Mouse (Mus musculus): ENCODE measurements around the gene Dennd4b. TPM values are rescaled to one million over a fixed set of nuclear protein-coding genes. Genes with fewer than 3 reads are reported as not detected.

Dennd4b gene
- 10 to 100 TPM; 54.4 to 63.2 TPM for total RNA-seq (2023)

DNA sequence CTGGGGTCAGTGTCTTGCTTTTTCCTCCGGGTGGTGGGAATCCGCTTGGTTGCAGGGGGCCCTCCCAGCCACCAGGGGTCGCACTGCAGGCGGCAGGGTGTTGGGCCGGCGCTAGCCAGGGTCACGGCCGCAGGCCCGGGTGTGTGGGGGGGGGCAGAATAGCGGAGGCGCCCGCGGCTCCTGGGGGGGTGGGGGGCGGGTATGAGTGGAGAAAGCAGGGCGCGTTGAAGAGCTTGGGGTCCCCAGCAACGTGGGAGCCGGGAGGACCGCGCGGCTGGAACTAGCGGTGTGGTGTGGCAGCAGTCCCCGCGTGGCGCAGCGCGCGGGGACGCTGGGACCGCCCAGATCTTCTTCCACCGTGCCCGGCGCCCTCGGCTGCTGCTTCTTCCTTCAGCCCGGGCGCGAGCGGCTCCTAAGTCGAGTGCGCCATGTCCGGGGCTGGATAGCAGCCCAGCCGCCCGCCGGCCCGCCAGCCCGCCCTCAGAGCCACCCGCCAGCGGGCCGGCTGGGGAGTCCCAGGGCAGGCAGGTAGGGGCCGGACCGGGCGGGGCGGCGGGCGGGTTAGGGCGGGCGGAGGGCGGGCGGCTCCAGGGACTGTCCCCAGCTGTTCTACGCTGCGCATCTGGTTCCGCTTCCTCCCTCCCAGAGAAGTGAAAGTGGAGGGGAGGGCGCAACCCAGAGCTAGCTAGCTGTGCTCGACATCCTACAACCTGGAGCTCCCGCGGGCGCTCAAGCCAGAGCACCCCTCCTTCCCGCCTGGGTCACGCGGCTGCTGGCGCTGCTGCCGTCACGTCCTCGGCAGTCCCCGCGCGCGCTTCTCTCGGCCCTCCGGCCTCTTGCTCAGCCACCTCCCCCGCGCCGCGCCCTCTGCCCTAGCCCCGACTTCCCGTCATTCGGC is at the start of gene Dennd4b:
Gene Dennd4b, plus strand, starts transcription at position 152 of the 898 bp plus-strand sequence.

DNA sequence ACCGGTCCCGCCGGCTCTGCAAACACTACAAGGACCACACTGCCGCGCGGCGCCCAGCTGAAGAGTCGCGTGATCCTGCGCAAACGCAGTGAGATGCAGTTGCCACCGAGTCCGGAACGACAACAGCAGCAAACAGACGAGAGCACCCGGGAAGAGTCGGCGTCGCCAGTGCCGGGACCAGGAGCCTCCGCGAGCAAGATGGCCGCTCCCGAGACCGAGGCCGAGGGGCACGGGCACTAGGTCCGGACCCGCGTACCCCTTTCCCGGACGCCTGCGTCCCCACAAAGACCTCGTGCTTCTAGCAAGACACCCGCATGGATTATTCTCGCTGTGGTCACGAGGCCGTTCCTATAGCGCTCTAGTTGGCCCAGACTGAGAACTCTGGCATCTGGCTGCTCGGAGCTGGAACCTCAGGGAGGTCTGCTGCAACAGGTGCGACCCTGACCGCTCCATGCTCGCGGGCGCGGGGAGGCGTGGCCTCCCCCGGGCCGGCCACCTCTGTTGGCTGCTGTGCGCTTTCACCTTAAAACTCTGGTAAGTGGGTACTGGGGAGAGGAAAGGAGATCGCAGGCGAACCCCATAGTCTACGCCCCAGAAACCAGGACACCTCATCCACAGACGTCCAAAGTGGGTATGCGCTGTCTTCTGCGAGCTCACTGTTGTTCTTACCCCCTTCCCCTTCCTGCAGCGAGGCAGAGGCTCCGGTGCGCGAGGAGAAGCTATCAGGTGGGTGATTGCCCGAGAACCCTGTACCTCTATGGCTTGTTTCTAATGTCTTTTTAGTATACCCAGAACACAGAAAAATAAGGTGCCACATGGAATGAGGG is 33.3 kb upstream of the Dennd4b start, which contains the start of gene Jtb:
Gene Jtb, plus strand, starts transcription at position 91 of the 827 bp plus-strand sequence.

DNA sequence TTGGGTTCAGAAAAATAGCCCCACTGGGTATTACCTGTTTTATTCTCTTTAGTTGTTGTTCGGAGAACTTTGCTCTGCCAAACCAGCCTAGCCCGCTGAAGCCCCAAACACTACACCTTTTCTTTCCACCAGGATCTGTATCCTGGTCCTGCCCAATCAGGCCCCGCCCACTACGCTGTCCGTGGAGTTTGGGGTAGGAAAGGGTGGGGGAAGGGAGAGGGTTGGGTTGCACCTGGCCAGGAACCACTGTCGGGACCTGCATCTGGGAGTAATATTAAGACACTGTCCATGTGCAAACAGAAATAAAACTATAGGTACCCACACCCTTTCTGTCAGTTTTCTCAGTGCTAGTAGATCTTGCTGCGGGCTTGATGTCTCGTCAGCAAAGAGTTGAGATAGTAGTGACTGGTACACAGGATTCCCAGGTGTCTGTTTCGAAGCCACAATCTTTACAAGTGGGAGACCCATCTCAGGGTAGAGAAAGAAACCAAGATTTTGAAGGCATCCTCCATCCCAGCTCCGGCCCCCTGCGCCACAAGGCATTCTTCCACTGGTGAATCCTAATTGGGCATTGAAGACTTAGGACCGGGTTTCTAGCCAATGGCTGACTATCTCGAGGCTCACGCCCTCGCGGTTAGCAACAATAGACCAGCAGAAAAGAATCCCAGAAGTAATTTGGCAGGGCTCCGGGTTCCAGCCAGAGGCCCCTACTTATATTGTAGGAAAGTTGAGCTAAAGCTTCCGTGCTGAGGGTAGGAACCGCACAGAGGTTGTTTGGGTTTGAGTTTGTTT is 21.8 kb upstream of the Dennd4b start, which contains the start of gene Creb3l4:
Gene Creb3l4, minus strand, starts transcription at position 529 of the 792 bp plus-strand sequence.

DNA sequence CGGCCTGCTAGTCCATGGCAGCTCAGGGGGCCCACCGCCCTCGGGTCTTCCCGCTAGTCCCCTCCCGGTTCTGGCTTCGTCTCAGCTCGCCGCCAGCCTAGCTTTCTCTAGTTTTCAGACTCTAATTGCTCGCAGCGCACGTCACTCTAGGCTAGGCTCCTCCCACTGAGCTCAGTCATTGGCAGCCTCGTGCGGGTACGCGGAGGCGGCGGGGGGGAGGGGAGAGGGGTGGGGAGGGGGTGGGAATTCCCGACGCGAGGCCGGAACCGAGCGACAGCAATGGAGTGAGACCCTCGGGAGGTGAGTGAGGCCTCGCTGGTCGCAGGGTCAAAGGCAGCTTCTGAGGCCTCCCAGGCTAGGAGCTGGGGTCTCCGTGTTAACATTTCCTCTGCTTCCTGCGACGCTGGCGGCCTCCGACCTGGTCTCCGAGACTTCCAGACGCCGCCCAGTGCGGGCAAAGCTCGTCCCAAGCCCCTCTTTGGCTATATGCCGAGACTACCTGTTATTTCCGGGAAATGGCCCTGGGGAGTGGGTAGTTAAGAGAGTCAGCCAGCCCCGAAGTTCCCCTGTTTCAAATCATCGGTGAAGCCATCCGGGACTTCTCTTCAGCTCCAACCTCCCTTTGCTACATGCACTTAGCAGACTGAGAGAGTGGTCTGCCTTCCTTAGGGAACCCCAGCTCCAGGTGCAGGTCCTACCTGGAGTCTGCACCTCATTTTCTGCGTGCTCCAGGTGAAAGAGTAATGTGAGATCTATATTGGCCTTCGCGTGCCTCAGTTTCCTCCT is 16.8 kb upstream of the Dennd4b start, which contains the start of gene Slc39a1:
Gene Slc39a1, plus strand, starts transcription at position 213 of the 786 bp plus-strand sequence.

DNA sequence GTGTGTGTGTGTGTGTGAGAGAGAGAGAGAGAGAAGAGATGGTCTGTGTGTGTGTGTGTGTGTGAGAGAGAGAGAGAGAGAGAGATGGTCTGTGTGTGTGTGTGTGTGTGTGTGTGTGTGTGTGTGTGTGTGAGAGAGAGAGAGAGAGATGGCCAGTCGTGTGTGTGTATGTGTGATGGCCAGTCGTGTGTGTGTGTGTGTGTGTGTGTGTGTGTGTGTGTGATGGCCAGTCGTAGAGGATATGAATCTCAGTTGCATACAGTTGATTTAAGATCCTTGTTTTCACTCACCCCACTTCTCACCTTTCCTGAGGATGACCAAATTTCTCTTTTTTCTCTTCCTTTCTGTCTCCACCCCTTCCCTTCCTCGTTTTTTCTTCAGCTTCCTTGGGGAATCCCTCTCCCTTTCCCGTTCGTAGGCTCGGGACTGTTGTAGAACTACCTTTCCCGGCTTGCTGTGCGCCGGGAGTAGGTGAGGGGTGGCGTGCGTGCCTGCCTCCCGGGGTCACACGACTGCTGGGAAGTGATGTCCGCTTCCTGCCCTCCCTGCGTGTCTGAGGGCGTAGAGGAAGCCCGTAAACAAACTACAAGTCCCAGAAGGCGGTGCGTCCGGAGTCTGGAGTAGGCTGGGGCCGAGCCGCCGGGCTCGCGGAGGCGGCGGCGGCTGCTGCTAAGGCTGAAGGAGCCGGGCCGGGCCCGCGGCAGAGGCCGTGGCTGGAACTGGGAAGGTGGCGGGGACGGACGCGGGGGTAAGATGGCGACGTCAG is 11.1 kb upstream of the Dennd4b start, which contains the start of gene Crtc2:
Gene Crtc2, plus strand, starts transcription at position 511 of the 766 bp plus-strand sequence.

DNA sequence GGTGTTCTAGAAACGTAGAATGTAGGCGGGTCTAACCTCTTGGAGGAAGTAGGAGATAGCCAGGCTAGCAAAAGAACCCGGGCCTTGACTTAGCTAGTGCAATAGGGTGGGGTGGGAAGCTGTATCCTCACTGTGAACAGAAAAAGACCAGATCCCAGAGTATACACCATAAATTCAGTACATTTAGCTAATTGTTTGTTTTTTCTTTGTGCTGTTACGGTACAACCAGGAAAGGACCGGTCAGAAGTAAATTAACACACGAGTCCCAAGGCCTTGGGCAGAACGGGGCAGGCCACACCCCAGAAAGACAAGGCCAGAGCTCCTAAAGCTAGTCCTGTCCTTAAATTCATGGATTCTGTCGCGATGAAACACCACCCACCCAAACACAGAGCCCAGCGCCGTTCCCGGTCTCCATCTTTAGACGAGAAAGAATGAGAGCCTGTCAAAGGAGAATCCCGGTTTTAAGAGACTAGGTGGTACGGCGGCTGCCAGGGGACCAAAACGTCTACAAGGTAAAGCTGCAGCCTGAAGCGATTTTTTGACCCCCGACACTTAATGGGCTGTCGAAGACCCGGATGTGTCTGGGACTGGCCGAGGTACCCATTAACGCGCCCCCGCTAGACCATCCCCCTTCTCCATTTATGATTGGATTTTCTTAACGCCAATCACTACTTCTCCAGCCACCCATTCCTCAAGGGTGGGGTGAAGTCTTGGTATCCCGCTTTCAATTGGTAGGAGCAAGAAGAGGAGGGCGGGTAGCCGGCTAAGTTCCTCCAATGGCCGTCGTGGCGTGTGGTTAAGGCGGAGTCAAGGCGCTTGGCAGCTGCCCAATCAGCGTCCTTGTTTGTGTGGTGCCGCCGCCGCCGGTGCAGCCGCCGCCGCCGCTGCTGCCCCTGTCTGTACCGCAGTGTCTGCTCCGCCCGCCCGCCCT is 27.6 kb downstream of the Dennd4b start, which contains the start of gene Gatad2b:
Gene Gatad2b, plus strand, starts transcription at position 834 of the 931 bp plus-strand sequence.

Other genes starting within 250 kb of the Dennd4b start
- gene 4933434E20Rik, start 213.5 kb upstream of the Dennd4b start, total RNA-seq (2023) = 10 to 100 TPM; 47.2 TPM
- 100 to 1,000 TPM; 131 to 133 TPM for gene Ubap2l, start 212.6 kb upstream of the Dennd4b start, total RNA-seq (2023)
- 100 to 1,000 TPM; 729 to 799 TPM for gene Tpm3, start 192.5 kb upstream of the Dennd4b start, total RNA-seq (2023)
- 1 to 10 TPM; 1.0 to 1.1 TPM for gene Nup210l, start 161.1 kb upstream of the Dennd4b start, total RNA-seq (2023)
- gene Rps27, start 51.5 kb upstream of the Dennd4b start, total RNA-seq (2023) = 1,000 to 10,000 TPM; 1,754 to 1,801 TPM
- gene Rab13, start 51.5 kb upstream of the Dennd4b start, total RNA-seq (2023) = 1 to 10 TPM; 3.2 to 3.8 TPM
- 10 to 100 TPM; 24.6 to 27.2 TPM for gene Jtb, start 33.6 kb upstream of the Dennd4b start, total RNA-seq (2023)
- not detected for gene Creb3l4, start 21.7 kb upstream of the Dennd4b start, total RNA-seq (2023)
- 10 to 100 TPM; 22.1 to 22.5 TPM for gene Slc39a1, start 17.0 kb upstream of the Dennd4b start, total RNA-seq (2023)
- gene Crtc2, start 11.0 kb upstream of the Dennd4b start, total RNA-seq (2023) = 10 to 100 TPM; 62.8 to 67.5 TPM
- 10 to 100 TPM; 64.9 to 68.2 TPM for gene Gatad2b, start 28.0 kb downstream of the Dennd4b start, total RNA-seq (2023)
- 1 to 10 TPM; 1.4 to 2.5 TPM for gene Slc27a3, start 124.8 kb downstream of the Dennd4b start, total RNA-seq (2023)
- 10 to 100 TPM; 43.1 to 53.5 TPM for gene Ints3, start 168.4 kb downstream of the Dennd4b start, total RNA-seq (2023)
- under 1 TPM; 0.15 to 0.53 TPM for gene Npr1, start 200.7 kb downstream of the Dennd4b start, total RNA-seq (2023)
- 10 to 100 TPM; 50.7 to 54.7 TPM for gene Ilf2, start 210.9 kb downstream of the Dennd4b start, total RNA-seq (2023)
- 10 to 100 TPM; 28.2 to 32.1 TPM for gene Snapin, start 225.8 kb downstream of the Dennd4b start, total RNA-seq (2023)
- 10 to 100 TPM; 70.6 to 81.8 TPM for gene Chtop, start 244.3 kb downstream of the Dennd4b start, total RNA-seq (2023)
- 10 to 100 TPM; 23.2 to 23.6 TPM for gene S100a1, start 249.2 kb downstream of the Dennd4b start, total RNA-seq (2023)
- 10 to 100 TPM; 36.7 to 40.7 TPM for gene S100a13, start 249.2 kb downstream of the Dennd4b start, total RNA-seq (2023)

Data from neutrophil, adult 83 days (primary cell).